Mouse (Mus musculus) hindbrain, embryonic 10.5 days (tissue): ENCODE data around the gene Eci1. TPM values are rescaled to one million over a fixed set of nuclear protein-coding genes. Genes with fewer than 3 reads are reported as not detected.

Experiments used
- DNase-seq: peaks from one replicate; pipeline ENCODE4 v3.0.0-alpha.2; 2017; ENCODE audit warnings: low spot score
- H3K27ac ChIP-seq: fragments of 300-500 bp; sonication (generic); 2 replicates; pipeline ENCODE4 v1.5.1; 2016; ENCODE audit warnings: mild to moderate bottlenecking, moderate library complexity
- H3K27me3 ChIP-seq: fragments of 300-500 bp; sonication (generic); 2 replicates; pipeline ENCODE4 v1.6.1; 2016; ENCODE audit warnings: mild to moderate bottlenecking; ENCODE audit not compliant: poor library complexity, insufficient read depth, severe bottlenecking
- H3K36me3 ChIP-seq: fragments of 300-500 bp; sonication (generic); 2 replicates; pipeline ENCODE4 v1.6.1; 2016; ENCODE audit warnings: mild to moderate bottlenecking, moderate library complexity
- H3K4me1 ChIP-seq: fragments of 300-500 bp; sonication (generic); replicated peaks from 2 replicates; pipeline ENCODE4 v1.6.1; 2016; ENCODE audit warnings: mild to moderate bottlenecking
- H3K4me3 ChIP-seq: fragments of 300-500 bp; sonication (generic); 2 replicates; pipeline ENCODE4 v1.5.1; 2016; ENCODE audit warnings: mild to moderate bottlenecking, moderate library complexity
- H3K9me3 ChIP-seq: fragments of 300-500 bp; sonication (generic); 2 replicates; pipeline ENCODE4 v1.6.1; 2016; ENCODE audit warnings: mild to moderate bottlenecking, moderate library complexity
- WGBS: fragments of 180-500 bp; shearing (Covaris S2); methylation state at CpG from one replicate; pipeline ENCODE4 v1.1.7; 2016; 5-methylcytosine and 5-hydroxymethylcytosine counted together
- polyA plus RNA-seq: library from polyadenylated mRNA; unstranded; fragments of >200 nt; fragmentation: Nextera tagmentation; extraction: Ambion mirVana; gene quantifications from 2 replicates; pipeline ENCODE4 v1.2.1, GENCODE M21; 2016

Eci1 gene
- polyA plus RNA-seq, 1 experiment from 2014 or later, result 77.3 TPM

GRCm38 (mm10) chr17:24469336-24469909, 43.0 kb downstream of the Eci1 start:
- Histone ChIP-seq H3K4me3 (peak overlapping the region; percentile 96), H3K9me3 (no peaks in the 10 kb centered on the region), H3K27ac (peak overlapping the region; percentile 96), H3K36me3 (peaks cover 25% of the 10 kb centered on the region), H3K4me1 (peaks cover 35% of the 10 kb centered on the region), H3K27me3 (no peaks in the 10 kb centered on the region)
- 19% methylated on average over 7 of the region's 7 CpGs for WGBS
- DNase-seq, result no peak

DNA sequence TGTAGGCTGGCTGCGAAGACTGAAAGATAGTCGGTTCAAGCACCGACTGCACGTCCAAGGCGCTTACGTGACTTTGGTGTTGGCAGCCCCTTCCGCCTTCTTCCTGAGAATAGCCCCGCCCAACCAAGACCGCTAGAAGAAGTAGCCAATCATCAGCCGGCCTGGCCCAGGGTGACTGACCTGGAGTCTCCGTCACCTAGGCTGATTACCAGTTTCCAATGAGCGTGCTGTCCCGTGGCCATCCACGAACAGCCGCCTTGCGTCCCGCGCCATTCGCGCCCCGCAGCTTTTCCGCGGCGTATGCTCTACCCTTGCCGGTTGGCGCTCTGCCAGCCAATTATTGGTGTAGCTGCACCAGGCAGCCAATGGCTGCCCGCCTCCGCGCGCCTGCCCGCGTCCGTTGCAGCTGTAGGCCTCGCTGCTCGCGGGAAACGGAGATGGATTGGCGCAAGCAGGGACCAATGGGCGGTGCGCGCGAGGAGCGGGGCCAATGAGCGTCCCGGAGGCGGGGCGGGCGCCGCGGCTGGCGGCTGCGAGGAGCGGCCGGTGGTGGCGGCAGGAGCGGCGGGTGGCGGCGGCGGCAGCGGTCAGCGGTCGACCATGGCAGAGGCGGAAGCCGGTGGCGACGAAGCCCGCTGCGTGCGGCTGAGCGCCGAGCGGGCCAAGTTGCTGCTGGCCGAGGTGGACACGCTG, 43.6 kb downstream of the Eci1 start, which contains the start of the genes E4f1 and Pgp:
E4f1 (minus strand) TSS at position 404 of the 693 bp plus-strand sequence.
Pgp (plus strand) TSS at position 483 of the 693 bp plus-strand sequence.
- 0% methylated on average over 73 of the region's 75 CpGs for WGBS
- Histone ChIP-seq H3K27ac (peak within 1 kb of the TSS; percentile 96), H3K4me1 (peaks cover 35% of the 10 kb centered on the region), H3K27me3 (no peaks in the 10 kb centered on the region), H3K36me3 (peaks cover 32% of the 10 kb centered on the region), H3K9me3 (no peaks in the 10 kb centered on the region), H3K4me3 (peak within 1 kb of the TSS; percentile 96)
- peak; percentile 99 for DNase-seq

DNA sequence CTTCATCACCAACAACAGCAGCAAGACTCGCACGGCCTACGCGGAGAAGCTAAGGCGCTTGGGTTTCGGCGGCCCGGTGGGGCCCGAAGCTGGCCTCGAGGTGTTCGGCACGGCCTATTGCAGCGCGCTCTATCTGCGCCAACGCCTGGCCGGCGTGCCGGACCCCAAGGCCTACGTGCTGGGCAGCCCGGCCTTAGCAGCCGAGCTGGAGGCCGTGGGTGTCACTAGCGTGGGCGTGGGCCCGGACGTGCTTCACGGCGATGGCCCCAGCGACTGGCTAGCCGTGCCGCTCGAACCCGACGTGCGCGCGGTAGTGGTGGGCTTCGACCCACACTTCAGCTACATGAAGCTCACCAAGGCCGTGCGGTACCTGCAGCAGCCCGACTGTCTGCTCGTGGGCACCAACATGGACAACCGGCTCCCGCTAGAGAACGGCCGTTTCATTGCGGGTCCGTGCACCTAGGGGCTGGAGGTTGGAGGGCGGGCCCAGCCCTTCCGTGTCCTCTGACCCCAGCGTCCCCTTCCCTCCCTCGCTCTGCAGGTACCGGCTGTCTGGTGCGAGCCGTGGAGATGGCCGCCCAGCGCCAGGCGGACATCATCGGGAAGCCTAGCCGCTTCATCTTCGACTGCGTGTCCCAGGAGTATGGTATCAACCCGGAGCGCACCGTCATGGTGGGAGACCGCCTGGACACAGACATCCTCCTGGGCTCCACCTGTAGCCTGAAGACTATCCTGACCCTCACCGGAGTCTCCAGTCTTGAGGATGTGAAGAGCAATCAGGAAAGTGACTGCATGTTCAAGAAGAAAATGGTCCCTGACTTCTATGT, 44.5 kb downstream of the Eci1 start:
- WGBS, result 1% methylated on average over 68 of the region's 68 CpGs
- no peak for DNase-seq
- peaks cover 40% of the 10 kb centered on the region for H3K36me3 ChIP-seq
- peak overlapping the region; percentile 96 for H3K27ac ChIP-seq
- no peaks in the 10 kb centered on the region for H3K27me3 ChIP-seq
- no peaks in the 10 kb centered on the region for H3K9me3 ChIP-seq
- H3K4me3 ChIP-seq, result peak overlapping the region; percentile 96
- H3K4me1 ChIP-seq, result peaks cover 35% of the 10 kb centered on the region

DNA sequence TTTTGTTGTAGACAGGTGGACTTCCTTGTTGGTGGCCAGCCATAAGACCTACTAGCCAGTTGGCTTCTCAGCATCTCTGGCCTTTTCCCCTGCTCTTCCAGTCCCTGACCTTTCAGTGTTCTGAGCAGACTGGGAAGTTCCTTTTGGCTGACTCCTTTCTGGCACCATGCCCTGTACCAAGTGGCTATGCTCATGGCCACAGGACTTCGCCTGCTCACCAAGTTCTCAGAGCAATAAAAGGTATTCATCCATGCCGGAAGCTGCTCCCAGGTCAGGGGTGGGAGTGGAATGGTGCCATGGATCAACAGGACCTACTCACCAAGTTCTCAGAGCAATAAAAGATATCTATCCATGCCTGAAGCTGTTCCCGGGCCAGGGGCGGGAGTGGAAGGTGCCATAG, 46.1 kb downstream of the Eci1 start:
- H3K36me3 ChIP-seq, result peaks cover 56% of the 10 kb centered on the region
- no peak overlapping the region for H3K27ac ChIP-seq
- peak overlapping the region; percentile 96 for H3K4me3 ChIP-seq
- 95% methylated on average over 4 of the region's 4 CpGs for WGBS
- H3K27me3 ChIP-seq, result no peaks in the 10 kb centered on the region
- peaks cover 40% of the 10 kb centered on the region for H3K4me1 ChIP-seq
- no peaks in the 10 kb centered on the region for H3K9me3 ChIP-seq
- DNase-seq, result no peak

GRCm38 (mm10) chr17:24473612-24474275, 47.3 kb downstream of the Eci1 start, which contains the start of gene Bricd5:
Gene Bricd5, plus strand, starts transcription at chr17:24473884.
- 78% methylated on average over 6 of the region's 6 CpGs for whole genome bisulfite sequencing
- Histone ChIP-seq H3K27ac (peak within 1 kb of the TSS; percentile 66), H3K4me3 (peak within 1 kb of the TSS; percentile 96), H3K9me3 (no peaks in the 10 kb centered on the region), H3K4me1 (peaks cover 50% of the 10 kb centered on the region), H3K27me3 (no peaks in the 10 kb centered on the region), H3K36me3 (peaks cover 59% of the 10 kb centered on the region)
- peak; percentile 17 for DNase-seq

DNA sequence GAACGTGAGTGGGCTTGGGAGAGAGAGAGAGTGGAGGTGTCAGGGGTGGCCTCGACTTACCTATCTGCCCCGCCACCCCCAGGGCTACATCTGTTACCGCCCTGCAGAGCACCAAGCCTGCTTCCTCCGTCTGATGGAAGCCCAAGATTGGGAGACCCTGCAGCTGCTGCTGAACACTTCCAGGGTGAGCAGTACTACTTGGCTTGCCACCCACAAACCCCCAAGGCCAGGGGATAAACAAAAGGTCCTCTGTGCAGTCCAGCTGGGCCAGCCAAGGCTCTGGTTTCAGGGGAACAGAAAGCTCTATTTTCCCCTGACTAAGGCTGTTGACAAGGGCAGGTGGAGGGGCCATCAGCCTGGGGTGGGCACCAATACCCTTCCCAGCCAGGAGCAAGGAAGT, 48.1 kb downstream of the Eci1 start:
- H3K36me3 ChIP-seq, result peaks cover 59% of the 10 kb centered on the region
- peaks cover 50% of the 10 kb centered on the region for H3K4me1 ChIP-seq
- no peak for DNase-seq
- WGBS, result 66% methylated on average over 5 of the region's 5 CpGs
- peak overlapping the region; percentile 66; the same call in 1 of the 2 replicates for H3K27ac ChIP-seq
- H3K27me3 ChIP-seq, result no peaks in the 10 kb centered on the region
- H3K4me3 ChIP-seq, result no peak overlapping the region
- H3K9me3 ChIP-seq, result no peaks in the 10 kb centered on the region

DNA sequence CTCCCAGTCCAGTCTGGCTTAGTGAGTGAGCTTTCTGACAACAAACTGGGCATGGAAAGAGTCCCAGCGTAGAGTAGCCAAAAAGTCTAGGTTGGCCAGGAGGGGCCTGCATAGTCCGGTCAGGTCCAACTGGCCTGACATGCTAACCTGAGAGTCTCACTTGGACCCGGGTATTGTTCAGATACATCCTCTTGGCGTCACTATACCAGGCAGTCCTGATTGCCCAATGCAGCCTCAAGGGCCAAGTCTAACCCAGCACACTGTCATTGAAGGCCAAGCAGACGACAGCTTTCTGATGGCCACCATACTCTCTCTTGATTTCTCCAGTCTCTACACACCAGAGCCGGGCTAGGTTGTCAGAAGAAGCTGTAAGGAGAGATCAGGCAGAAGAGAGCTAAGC, 49.1 kb downstream of the Eci1 start:
- H3K27ac ChIP-seq, result no peak overlapping the region
- H3K27me3 ChIP-seq, result no peaks in the 10 kb centered on the region
- no peak overlapping the region for H3K4me3 ChIP-seq
- no peak for DNase-seq
- 92% methylated on average over 6 of the region's 6 CpGs for WGBS
- H3K36me3 ChIP-seq, result peaks cover 59% of the 10 kb centered on the region
- H3K4me1 ChIP-seq, result peaks cover 59% of the 10 kb centered on the region
- no peaks in the 10 kb centered on the region for H3K9me3 ChIP-seq

- H3K27me3 ChIP-seq, result no peaks in the 10 kb centered on the region
- 92% methylated on average over 10 of the region's 10 CpGs for WGBS
- H3K4me3 ChIP-seq, result no peak overlapping the region
- no peak overlapping the region for H3K27ac ChIP-seq
- H3K4me1 ChIP-seq, result peaks cover 52% of the 10 kb centered on the region
- no peaks in the 10 kb centered on the region for H3K9me3 ChIP-seq
- DNase-seq, result no peak
- peaks cover 59% of the 10 kb centered on the region for H3K36me3 ChIP-seq
Measured at GRCm38 (mm10) chr17:24476022-24476776, 49.8 kb downstream of the Eci1 start.

GRCm38 (mm10) chr17:24477053-24477984, 50.9 kb downstream of the Eci1 start:
- Histone ChIP-seq H3K4me3 (peak overlapping the region; percentile 82; the same call in 1 of the 2 replicates), H3K27me3 (no peaks in the 10 kb centered on the region), H3K9me3 (no peaks in the 10 kb centered on the region), H3K36me3 (peaks cover 54% of the 10 kb centered on the region), H3K4me1 (peaks cover 41% of the 10 kb centered on the region), H3K27ac (no peak overlapping the region)
- DNase-seq, result no peak
- 93% methylated on average over 20 of the region's 20 CpGs for WGBS

DNA sequence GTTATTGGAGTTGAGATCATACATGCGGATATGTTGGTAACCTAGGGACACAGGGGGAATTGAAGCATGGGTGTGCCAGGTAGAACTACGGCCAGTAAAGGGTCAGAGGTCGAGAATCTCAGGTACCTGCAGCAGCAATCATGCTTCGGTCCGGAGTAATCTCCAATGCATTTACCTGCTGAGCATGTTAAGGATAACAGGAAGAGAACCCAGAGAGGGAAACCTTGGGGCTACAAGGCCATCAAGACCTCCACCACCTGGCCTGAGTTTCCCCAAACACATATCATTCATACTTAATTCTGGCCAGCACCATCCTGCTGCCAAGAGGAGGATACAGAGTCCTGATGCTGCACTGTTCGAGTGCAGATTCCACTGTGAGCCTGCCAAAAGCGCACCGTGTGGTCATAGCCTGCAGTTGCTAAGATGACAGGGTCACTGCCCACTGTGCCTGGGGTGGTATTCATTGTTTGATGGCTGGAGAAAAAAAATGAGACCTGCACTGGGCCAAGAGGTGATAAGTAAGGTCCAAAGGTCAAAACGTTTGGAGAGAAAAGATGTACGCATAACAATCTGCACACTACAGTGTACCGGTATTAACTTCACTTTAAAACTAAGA, 51.7 kb downstream of the Eci1 start:
- 53% methylated on average over 11 of the region's 11 CpGs for WGBS
- Histone ChIP-seq H3K9me3 (no peaks in the 10 kb centered on the region), H3K36me3 (peaks cover 46% of the 10 kb centered on the region), H3K27ac (peak overlapping the region; percentile 99), H3K27me3 (no peaks in the 10 kb centered on the region), H3K4me1 (peaks cover 33% of the 10 kb centered on the region), H3K4me3 (peak overlapping the region; percentile 82)
- DNase-seq, result no peak
